Mouse (Mus musculus): ENCODE data around the gene 9230112D13Rik. TPM values are rescaled to one million over a fixed set of nuclear protein-coding genes. Genes with fewer than 3 reads are reported as not detected.

The 9230112D13Rik gene
- polyA plus RNA-seq, 1 experiment from 2014 or later = not detected

DNA sequence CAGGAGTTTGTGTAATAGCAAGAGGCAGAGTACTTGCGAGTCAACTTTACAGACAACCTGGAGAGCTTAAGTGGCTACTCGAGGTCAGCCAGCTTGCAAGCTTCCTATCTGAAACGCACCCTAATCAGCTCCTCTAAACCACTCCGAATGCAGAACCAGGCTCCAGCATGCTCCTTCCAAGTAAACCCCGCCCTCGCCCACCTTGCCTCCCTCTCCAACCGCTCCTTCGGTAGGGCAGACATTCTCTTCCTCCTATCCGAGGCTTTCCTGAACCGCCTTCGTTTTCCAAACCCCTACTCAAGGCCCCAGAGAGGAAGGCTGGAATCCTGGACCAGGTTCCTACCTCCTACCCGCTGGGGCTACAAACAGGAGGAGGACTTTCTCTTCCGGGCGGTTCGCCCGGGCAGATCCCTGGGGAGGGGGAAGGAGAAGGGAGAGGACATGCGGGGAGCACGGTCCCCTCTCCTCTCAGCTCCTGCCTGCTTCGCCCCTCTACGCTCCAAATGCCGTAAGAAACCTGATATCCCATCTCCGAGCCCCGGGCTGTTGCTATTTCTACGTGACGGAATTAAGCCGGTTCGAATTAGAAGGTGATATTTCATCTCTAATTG lies 25.9 kb upstream of the 9230112D13Rik start:
- WGBS (ENCODE audit: insufficient replicate concordance) = under 1% methylated on average over 27 of the region's 27 CpGs
- H3K4me2 ChIP-seq (ENCODE audit: low read depth, low read length) = peak overlapping the region; percentile 66
- H3K9ac ChIP-seq (ENCODE audit: low read depth, low read length) = peak overlapping the region; percentile 38; the same call in 1 of the 2 replicates
- H3K27ac ChIP-seq (ENCODE audit: low read length) = no peak overlapping the region
- no peaks in the 10 kb centered on the region for H3K4me1 ChIP-seq (ENCODE audit: control insufficient read depth, low read depth, low read length)
- peak overlapping the region; percentile 65 for H3K4me3 ChIP-seq (ENCODE audit: low read depth, low read length)
- H3K27me3 ChIP-seq (ENCODE audit: control insufficient read depth, insufficient read depth, low read depth, low read length) = peaks cover 30% of the 10 kb centered on the region
- no peaks in the 10 kb centered on the region for H3K36me3 ChIP-seq (ENCODE audit: control insufficient read depth, insufficient read depth)
- ATAC-seq (ENCODE audit: low read depth) = peak; percentile 37; the same call in 1 of the 2 replicates
- no peaks in the 10 kb centered on the region for H3K9me3 ChIP-seq (replicated peaks; ENCODE audit: control insufficient read depth, low read length)

GRCm38 (mm10) chr14:34544545-34544944 lies 21.9 kb upstream of the 9230112D13Rik start:
- 50% methylated on average over 2 of the region's 2 CpGs for WGBS (ENCODE audit: insufficient replicate concordance)

DNA sequence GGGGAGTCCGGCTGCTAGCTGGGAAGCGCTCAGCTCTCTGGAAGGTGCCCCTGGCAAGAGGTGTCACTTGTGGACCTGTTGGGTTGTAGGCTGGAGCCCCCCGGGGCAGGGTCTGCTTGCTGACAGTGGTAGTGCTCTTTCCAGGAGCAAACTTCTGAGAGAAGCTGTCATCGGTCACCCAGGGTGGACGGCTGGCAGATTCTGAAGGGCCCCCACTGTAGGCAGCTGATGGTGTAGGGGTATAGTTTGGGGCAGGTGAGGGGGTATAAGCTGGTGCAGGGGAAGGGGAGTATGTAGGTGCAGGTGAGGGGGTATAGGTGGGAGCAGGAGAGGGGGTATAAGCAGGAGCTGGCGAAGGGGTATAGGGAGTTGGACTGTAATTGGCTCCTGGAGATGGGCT lies 21.4 kb upstream of the 9230112D13Rik start:
- Histone ChIP-seq H3K9ac (ENCODE audit: low read depth, low read length) (no peak overlapping the region), H3K4me3 (ENCODE audit: low read depth, low read length) (no peak overlapping the region), H3K9me3 (replicated peaks; ENCODE audit: control insufficient read depth, low read length) (no peaks in the 10 kb centered on the region), H3K4me1 (ENCODE audit: control insufficient read depth, low read depth, low read length) (no peaks in the 10 kb centered on the region), H3K4me2 (ENCODE audit: low read depth, low read length) (no peak overlapping the region), H3K27me3 (ENCODE audit: control insufficient read depth, insufficient read depth, low read depth, low read length) (peaks cover 25% of the 10 kb centered on the region), H3K27ac (ENCODE audit: low read length) (no peak overlapping the region), H3K36me3 (ENCODE audit: control insufficient read depth, insufficient read depth) (no peaks in the 10 kb centered on the region)
- ATAC-seq (ENCODE audit: low read depth) = no peak
- 68% methylated on average over 6 of the region's 6 CpGs for WGBS (ENCODE audit: insufficient replicate concordance)

More at GRCm38 (mm10) chr14:34544545-34544944, 21.9 kb upstream of the 9230112D13Rik start:
- Histone ChIP-seq H3K4me1 (ENCODE audit: control insufficient read depth, low read depth, low read length) (no peaks in the 10 kb centered on the region), H3K36me3 (ENCODE audit: control insufficient read depth, insufficient read depth) (no peaks in the 10 kb centered on the region), H3K27me3 (ENCODE audit: control insufficient read depth, insufficient read depth, low read depth, low read length) (peaks cover 29% of the 10 kb centered on the region), H3K4me3 (ENCODE audit: low read depth, low read length) (no peak overlapping the region), H3K9ac (ENCODE audit: low read depth, low read length) (no peak overlapping the region), H3K27ac (ENCODE audit: low read length) (no peak overlapping the region), H3K9me3 (replicated peaks; ENCODE audit: control insufficient read depth, low read length) (no peaks in the 10 kb centered on the region), H3K4me2 (ENCODE audit: low read depth, low read length) (no peak overlapping the region)
- no peak for ATAC-seq (ENCODE audit: low read depth)

DNA sequence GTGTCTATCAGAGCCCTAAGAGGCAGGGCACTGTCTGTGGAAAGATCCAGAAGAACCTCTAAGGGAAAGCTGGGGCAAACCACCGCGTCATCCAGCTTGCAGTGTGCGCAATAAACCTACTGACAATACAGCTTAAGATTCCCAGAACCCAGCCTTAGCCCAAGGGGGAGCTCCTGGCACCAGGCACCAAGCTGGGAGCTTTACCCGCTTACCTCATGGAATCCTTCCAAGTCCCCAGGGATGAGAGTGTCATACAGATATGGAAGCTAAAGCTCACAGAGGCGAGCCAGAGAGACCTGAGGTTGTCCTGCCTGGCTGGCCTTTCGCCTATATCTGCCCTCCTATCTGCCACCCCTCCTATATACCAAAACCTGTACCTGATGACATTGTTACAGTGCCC lies 21.0 kb upstream of the 9230112D13Rik start:
- Histone ChIP-seq H3K4me3 (ENCODE audit: low read depth, low read length) (no peak overlapping the region), H3K27ac (ENCODE audit: low read length) (no peak overlapping the region), H3K27me3 (ENCODE audit: control insufficient read depth, insufficient read depth, low read depth, low read length) (peaks cover 21% of the 10 kb centered on the region), H3K9ac (ENCODE audit: low read depth, low read length) (no peak overlapping the region), H3K4me1 (ENCODE audit: control insufficient read depth, low read depth, low read length) (no peaks in the 10 kb centered on the region), H3K36me3 (ENCODE audit: control insufficient read depth, insufficient read depth) (no peaks in the 10 kb centered on the region), H3K4me2 (ENCODE audit: low read depth, low read length) (no peak overlapping the region), H3K9me3 (replicated peaks; ENCODE audit: control insufficient read depth, low read length) (no peaks in the 10 kb centered on the region)
- WGBS (ENCODE audit: insufficient replicate concordance) = 56% methylated on average over 6 of the region's 6 CpGs
- no peak for ATAC-seq (ENCODE audit: low read depth)

DNA sequence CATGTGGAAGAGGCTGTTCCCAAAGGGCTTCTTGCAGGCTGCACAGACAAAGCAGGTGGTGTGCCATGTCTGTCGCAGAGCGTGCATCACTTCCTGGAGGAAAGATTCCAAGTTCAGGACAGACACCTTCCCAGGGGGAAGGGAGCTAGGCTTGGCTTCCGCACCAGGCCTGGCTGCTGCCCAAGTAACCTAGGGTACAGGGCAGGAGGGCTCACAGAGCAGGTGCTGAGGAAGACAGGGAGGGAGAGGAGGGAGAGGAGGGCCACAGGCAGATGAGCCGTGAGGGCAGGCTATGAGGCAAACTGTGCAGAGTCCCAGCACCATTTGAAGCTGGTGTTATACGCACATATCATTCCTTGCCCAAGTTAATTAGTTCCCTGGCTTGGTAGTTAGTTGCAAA lies 19.3 kb upstream of the 9230112D13Rik start:
- H3K4me3 ChIP-seq (ENCODE audit: low read depth, low read length) = no peak overlapping the region
- no peak overlapping the region for H3K27ac ChIP-seq (ENCODE audit: low read length)
- no peak overlapping the region for H3K4me2 ChIP-seq (ENCODE audit: low read depth, low read length)
- no peaks in the 10 kb centered on the region for H3K4me1 ChIP-seq (ENCODE audit: control insufficient read depth, low read depth, low read length)
- peaks cover 11% of the 10 kb centered on the region for H3K27me3 ChIP-seq (ENCODE audit: control insufficient read depth, insufficient read depth, low read depth, low read length)
- no peaks in the 10 kb centered on the region for H3K9me3 ChIP-seq (replicated peaks; ENCODE audit: control insufficient read depth, low read length)
- ATAC-seq (ENCODE audit: low read depth) = no peak
- no peaks in the 10 kb centered on the region for H3K36me3 ChIP-seq (ENCODE audit: control insufficient read depth, insufficient read depth)
- H3K9ac ChIP-seq (ENCODE audit: low read depth, low read length) = no peak overlapping the region
- WGBS (ENCODE audit: insufficient replicate concordance) = 65% methylated on average over 5 of the region's 5 CpGs

- H3K9me3 ChIP-seq (replicated peaks; ENCODE audit: control insufficient read depth, low read length) = no peaks in the 10 kb centered on the region
- H3K36me3 ChIP-seq (ENCODE audit: control insufficient read depth, insufficient read depth) = no peaks in the 10 kb centered on the region
- H3K4me1 ChIP-seq (ENCODE audit: control insufficient read depth, low read depth, low read length) = no peaks in the 10 kb centered on the region; the same call in 1 of the 2 replicates
- no peak for ATAC-seq (ENCODE audit: low read depth)
- H3K4me3 ChIP-seq (ENCODE audit: low read depth, low read length) = no peak overlapping the region
- 11% methylated on average over 14 of the region's 17 CpGs for WGBS (ENCODE audit: insufficient replicate concordance)
- peaks cover 8% of the 10 kb centered on the region for H3K27me3 ChIP-seq (ENCODE audit: control insufficient read depth, insufficient read depth, low read depth, low read length)
- H3K9ac ChIP-seq (ENCODE audit: low read depth, low read length) = no peak overlapping the region
- H3K27ac ChIP-seq (ENCODE audit: low read length) = no peak overlapping the region
- no peak overlapping the region for H3K4me2 ChIP-seq (ENCODE audit: low read depth, low read length)
These were observed 18.1 kb upstream of the 9230112D13Rik start for GRCm38 (mm10) chr14:34540685-34541162.

DNA sequence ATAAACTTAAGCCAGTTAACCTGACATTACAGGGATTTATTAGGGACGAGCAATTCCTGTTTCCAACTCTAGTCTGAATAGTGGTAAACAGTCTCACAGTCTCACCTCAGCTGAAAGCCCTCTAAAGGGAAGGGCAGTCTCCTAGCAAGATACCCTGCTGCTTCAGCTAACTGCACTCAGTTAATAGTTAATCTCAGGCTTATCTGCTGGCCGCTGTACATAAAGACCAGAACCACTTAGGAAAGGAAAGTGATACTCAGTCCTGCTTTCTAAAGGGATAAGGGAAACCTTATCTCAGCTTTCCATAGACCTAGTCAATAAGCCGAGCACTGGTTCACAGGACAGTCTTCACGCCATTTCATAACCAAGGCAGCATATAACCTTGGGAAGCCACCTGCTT lies 13.3 kb upstream of the 9230112D13Rik start:
- H3K4me2 ChIP-seq (ENCODE audit: low read depth, low read length) = peak overlapping the region; percentile 24
- H3K27ac ChIP-seq (ENCODE audit: low read length) = no peak overlapping the region
- no peaks in the 10 kb centered on the region; the same call in 1 of the 2 replicates for H3K27me3 ChIP-seq (ENCODE audit: control insufficient read depth, insufficient read depth, low read depth, low read length)
- no peaks in the 10 kb centered on the region for H3K9me3 ChIP-seq (replicated peaks; ENCODE audit: control insufficient read depth, low read length)
- no peak overlapping the region for H3K4me3 ChIP-seq (ENCODE audit: low read depth, low read length)
- no peaks in the 10 kb centered on the region; the same call in 1 of the 2 replicates for H3K4me1 ChIP-seq (ENCODE audit: control insufficient read depth, low read depth, low read length)
- H3K36me3 ChIP-seq (ENCODE audit: control insufficient read depth, insufficient read depth) = no peaks in the 10 kb centered on the region
- WGBS (ENCODE audit: insufficient replicate concordance) = 37% methylated on average over 4 of the region's 4 CpGs
- ATAC-seq (ENCODE audit: low read depth) = no peak
- no peak overlapping the region for H3K9ac ChIP-seq (ENCODE audit: low read depth, low read length)

GRCm38 (mm10) chr14:34533537-34533936 lies 10.9 kb upstream of the 9230112D13Rik start:
- H3K4me2 ChIP-seq (ENCODE audit: low read depth, low read length) = no peak overlapping the region
- no peak overlapping the region for H3K9ac ChIP-seq (ENCODE audit: low read depth, low read length)
- no peaks in the 10 kb centered on the region; the same call in 1 of the 2 replicates for H3K4me1 ChIP-seq (ENCODE audit: control insufficient read depth, low read depth, low read length)
- no peak for ATAC-seq (ENCODE audit: low read depth)
- WGBS (ENCODE audit: insufficient replicate concordance) = 54% methylated on average over 5 of the region's 5 CpGs
- H3K27me3 ChIP-seq (ENCODE audit: control insufficient read depth, insufficient read depth, low read depth, low read length) = no peaks in the 10 kb centered on the region
- H3K27ac ChIP-seq (ENCODE audit: low read length) = no peak overlapping the region
- H3K9me3 ChIP-seq (replicated peaks; ENCODE audit: control insufficient read depth, low read length) = no peaks in the 10 kb centered on the region
- H3K4me3 ChIP-seq (ENCODE audit: low read depth, low read length) = no peak overlapping the region
- H3K36me3 ChIP-seq (ENCODE audit: control insufficient read depth, insufficient read depth) = no peaks in the 10 kb centered on the region

- H3K4me3 ChIP-seq (ENCODE audit: low read depth, low read length) = no peak overlapping the region
- no peaks in the 10 kb centered on the region for H3K9me3 ChIP-seq (replicated peaks; ENCODE audit: control insufficient read depth, low read length)
- no peak overlapping the region for H3K9ac ChIP-seq (ENCODE audit: low read depth, low read length)
- no peaks in the 10 kb centered on the region for H3K27me3 ChIP-seq (ENCODE audit: control insufficient read depth, insufficient read depth, low read depth, low read length)
- no peak overlapping the region for H3K27ac ChIP-seq (ENCODE audit: low read length)
- no peak overlapping the region for H3K4me2 ChIP-seq (ENCODE audit: low read depth, low read length)
- 56% methylated on average over 6 of the region's 6 CpGs for WGBS (ENCODE audit: insufficient replicate concordance)
- H3K36me3 ChIP-seq (ENCODE audit: control insufficient read depth, insufficient read depth) = no peaks in the 10 kb centered on the region
- ATAC-seq (ENCODE audit: low read depth) = no peak
- H3K4me1 ChIP-seq (ENCODE audit: control insufficient read depth, low read depth, low read length) = no peaks in the 10 kb centered on the region; the same call in 1 of the 2 replicates
These were observed 9.9 kb upstream of the 9230112D13Rik start for GRCm38 (mm10) chr14:34532536-34532935.

Measured in liver, embryonic 16.5 days (tissue).